Mouse (Mus musculus): Measurements from ENCODE around the gene Nexmif.

GRCm38 (mm10) chrX:104196561-104196960, 4.4 kb downstream of the Nexmif start:
- TF ChIP-seq CTCF (IDR thresholded peaks at IDR 0.05; ENCODE audit: low read depth, low read length) (no peak), POLR2A (IDR thresholded peaks at IDR 0.05; ENCODE audit: extremely low read depth, insufficient read depth, low read length) (no peak)

Data from liver, adult 2 months (tissue).